Mouse (Mus musculus) embryo, embryonic 10.5 days (tissue): ENCODE results near the gene Pcnx3.

ENCODE experiments used
- DNase-seq: peaks from one replicate; pipeline ENCODE4 v3.0.0-alpha.2; 2015; ENCODE audit warnings: low spot score

Pcnx3 gene

GRCm38 (mm10) chr19:5680432-5680831 lies 8.3 kb downstream of the Pcnx3 start:
- DNase-seq = no peak

- DNase-seq = no peak
Measured at GRCm38 (mm10) chr19:5668372-5668771, 20.3 kb downstream of the Pcnx3 start.

- DNase-seq = no peak
Measured at GRCm38 (mm10) chr19:5666386-5666785, 22.3 kb downstream of the Pcnx3 start.

- no peak for DNase-seq
Measured at GRCm38 (mm10) chr19:5665465-5665864, 23.2 kb downstream of the Pcnx3 start.

- DNase-seq = no peak
Measured at GRCm38 (mm10) chr19:5664669-5665257, 23.9 kb downstream of the Pcnx3 start.

GRCm38 (mm10) chr19:5662981-5663913 lies 25.5 kb downstream of the Pcnx3 start, which contains the start of gene Sipa1:
TSS of gene Sipa1 (minus strand) at chr19:5663707.
- DNase-seq = peak; percentile 93

GRCm38 (mm10) chr19:5662310-5662709 lies 26.4 kb downstream of the Pcnx3 start:
- no peak for DNase-seq

GRCm38 (mm10) chr19:5660942-5661751 lies 27.6 kb downstream of the Pcnx3 start:
- DNase-seq = no peak

- DNase-seq = peak; percentile 33
Measured at GRCm38 (mm10) chr19:5654720-5655298, 33.9 kb downstream of the Pcnx3 start.

- peak; percentile 84 for DNase-seq
Measured at GRCm38 (mm10) chr19:5653969-5654719, 34.6 kb downstream of the Pcnx3 start.

GRCm38 (mm10) chr19:5652570-5652969 lies 36.1 kb downstream of the Pcnx3 start:
- no peak for DNase-seq

- no peak for DNase-seq
Measured at GRCm38 (mm10) chr19:5651502-5652274, 37.0 kb downstream of the Pcnx3 start.

GRCm38 (mm10) chr19:5649298-5649741 lies 39.4 kb downstream of the Pcnx3 start:
- DNase-seq = no peak

GRCm38 (mm10) chr19:5648401-5649297 lies 40.1 kb downstream of the Pcnx3 start:
- DNase-seq = peak; percentile 87

GRCm38 (mm10) chr19:5647791-5648190 lies 40.9 kb downstream of the Pcnx3 start:
- no peak for DNase-seq

- no peak for DNase-seq
Measured at GRCm38 (mm10) chr19:5646731-5647330, 41.9 kb downstream of the Pcnx3 start.

- DNase-seq = no peak
Measured at GRCm38 (mm10) chr19:5645280-5645679, 43.4 kb downstream of the Pcnx3 start.

- no peak for DNase-seq
Measured at GRCm38 (mm10) chr19:5641641-5642040, 47.1 kb downstream of the Pcnx3 start.

- DNase-seq = no peak
Measured at GRCm38 (mm10) chr19:5641021-5641420, 47.7 kb downstream of the Pcnx3 start.
